Mouse (Mus musculus) forelimb bud, embryonic 11.5 days (tissue): ENCODE measurements around the gene Dlg3.

Experiments used
- DNase-seq: peaks from one replicate; pipeline ENCODE4 v3.0.0-alpha.2; 2012; ENCODE audit warnings: low read depth, low spot score

Gene Dlg3

GRCm38 (mm10) chrX:100767181-100767884, at the start of gene Dlg3:
Gene Dlg3 (plus strand): TSS chrX:100767722.
- peak; percentile 54 for DNase-seq

- DNase-seq, result no peak
Observed at GRCm38 (mm10) chrX:100728947-100729346, 38.6 kb upstream of the Dlg3 start.

GRCm38 (mm10) chrX:100729665-100730188, 37.8 kb upstream of the Dlg3 start, which contains the start of gene Gdpd2:
Gene Gdpd2 (plus strand): TSS chrX:100729873.
- peak; percentile 45 for DNase-seq

GRCm38 (mm10) chrX:100730266-100730665, 37.3 kb upstream of the Dlg3 start:
- no peak for DNase-seq

GRCm38 (mm10) chrX:100734359-100734758, 33.2 kb upstream of the Dlg3 start:
- no peak for DNase-seq

- peak; percentile 36 for DNase-seq
Observed at GRCm38 (mm10) chrX:100738918-100739317, 28.6 kb upstream of the Dlg3 start.

- no peak for DNase-seq
Observed at GRCm38 (mm10) chrX:100739443-100739842, 28.1 kb upstream of the Dlg3 start.

- no peak for DNase-seq
Observed at GRCm38 (mm10) chrX:100740785-100741184, 26.7 kb upstream of the Dlg3 start.

GRCm38 (mm10) chrX:100741940-100742339, 25.6 kb upstream of the Dlg3 start:
- DNase-seq, result peak; percentile 35

GRCm38 (mm10) chrX:100765855-100766254, 1.7 kb upstream of the Dlg3 start:
- no peak for DNase-seq

- no peak for DNase-seq
Observed at GRCm38 (mm10) chrX:100767885-100768626, 534 bp downstream of the Dlg3 start.

GRCm38 (mm10) chrX:100769281-100769680, 1.8 kb downstream of the Dlg3 start:
- no peak for DNase-seq

- peak; percentile 49 for DNase-seq
Observed at GRCm38 (mm10) chrX:100774341-100774811, 6.9 kb downstream of the Dlg3 start.

- DNase-seq, result no peak
Observed at GRCm38 (mm10) chrX:100775405-100775804, 7.9 kb downstream of the Dlg3 start.

GRCm38 (mm10) chrX:100776494-100776893, 9.0 kb downstream of the Dlg3 start:
- peak; percentile 63 for DNase-seq

- peak; percentile 87 for DNase-seq
Observed at GRCm38 (mm10) chrX:100776985-100777654, 9.6 kb downstream of the Dlg3 start.

- no peak for DNase-seq
Observed at GRCm38 (mm10) chrX:100777655-100778234, 10.2 kb downstream of the Dlg3 start.

GRCm38 (mm10) chrX:100778397-100778796, 10.9 kb downstream of the Dlg3 start:
- DNase-seq, result no peak

GRCm38 (mm10) chrX:100789322-100789721, 21.8 kb downstream of the Dlg3 start:
- DNase-seq, result no peak

- DNase-seq, result no peak
Observed at GRCm38 (mm10) chrX:100796041-100796740, 28.7 kb downstream of the Dlg3 start.

GRCm38 (mm10) chrX:100796741-100797090, 29.2 kb downstream of the Dlg3 start:
- no peak for DNase-seq
